Mouse (Mus musculus) thymus, adult 18-20 months (tissue): ENCODE results near the gene Rad51.
A peak's percentile ranks its signal among the peaks of the same experiment; 100 is the strongest.

ENCODE experiments used
- DNase-seq, 2 experiments: peaks; one replicate each; pipeline ENCODE4 v3.0.0; 2022; ENCODE audit warnings: mixed read lengths in 2 of 2

The Rad51 gene

GRCm38 (mm10) chr2:119165401-119165800 is 52.8 kb downstream of the Rad51 start:
- DNase-seq = no peak

GRCm38 (mm10) chr2:119166901-119167865 is 54.6 kb downstream of the Rad51 start, which contains the start of gene Gchfr:
Gene Gchfr, plus strand, starts transcription at chr2:119167773.
- DNase-seq = no peak

DNA sequence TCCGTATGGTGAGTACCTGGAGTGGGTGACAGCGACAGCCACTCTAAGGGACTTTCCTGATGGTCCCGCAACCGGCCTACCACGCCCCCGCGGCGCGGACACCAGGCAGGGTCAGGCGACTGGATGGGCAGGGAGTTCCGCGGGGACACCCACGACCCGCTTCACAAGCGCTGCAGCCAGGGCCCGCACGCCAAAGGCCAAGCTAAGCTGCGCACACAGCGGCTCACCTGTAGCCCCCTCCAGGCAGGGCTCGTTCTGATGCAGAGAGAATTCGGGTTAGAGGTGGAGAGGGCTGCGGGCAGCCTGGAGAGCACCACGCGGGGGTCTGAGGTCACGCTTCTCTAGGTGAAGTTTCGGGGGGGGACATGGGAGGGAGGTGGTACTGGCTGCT is 55.3 kb downstream of the Rad51 start:
- DNase-seq = no peak

DNA sequence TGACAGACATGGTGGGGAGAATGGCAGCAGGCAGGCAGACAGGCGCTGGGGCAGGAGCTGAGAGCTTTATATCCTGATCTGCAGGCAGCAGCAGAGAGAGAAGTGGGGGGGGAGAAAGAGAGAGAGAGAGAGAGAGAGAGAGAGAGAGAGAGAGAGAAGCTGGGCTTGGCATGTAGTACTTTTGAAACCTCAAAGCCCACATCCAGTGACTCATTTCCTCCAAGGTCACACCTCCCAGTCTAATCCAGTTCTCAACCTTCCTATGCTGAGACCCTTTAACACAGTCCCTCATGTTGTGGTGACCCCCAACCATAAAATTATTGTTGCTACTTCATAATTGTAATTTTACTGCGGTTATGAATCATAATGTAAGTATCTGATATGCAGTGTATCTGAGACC is 57.7 kb downstream of the Rad51 start:
- DNase-seq = no peak

DNA sequence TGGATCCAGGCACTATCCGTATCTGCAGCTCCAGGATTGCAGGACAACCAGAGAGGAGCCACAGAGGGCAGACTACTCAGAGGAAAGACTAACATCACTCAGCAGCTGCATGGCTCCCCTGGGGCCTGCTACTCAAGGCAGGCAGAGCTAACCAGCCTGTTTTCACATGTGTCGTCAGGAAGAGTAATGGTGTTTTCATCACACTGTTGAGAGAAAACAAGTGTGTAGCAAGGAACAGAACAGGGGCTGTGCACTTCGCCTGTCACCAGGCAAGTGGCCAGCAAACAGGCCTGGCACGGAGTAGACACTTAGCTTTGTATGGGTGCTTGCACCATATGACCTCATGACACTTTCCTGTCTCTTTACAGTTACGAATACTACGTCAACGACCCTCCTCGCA is 59.0 kb downstream of the Rad51 start:
- DNase-seq = no peak

DNA sequence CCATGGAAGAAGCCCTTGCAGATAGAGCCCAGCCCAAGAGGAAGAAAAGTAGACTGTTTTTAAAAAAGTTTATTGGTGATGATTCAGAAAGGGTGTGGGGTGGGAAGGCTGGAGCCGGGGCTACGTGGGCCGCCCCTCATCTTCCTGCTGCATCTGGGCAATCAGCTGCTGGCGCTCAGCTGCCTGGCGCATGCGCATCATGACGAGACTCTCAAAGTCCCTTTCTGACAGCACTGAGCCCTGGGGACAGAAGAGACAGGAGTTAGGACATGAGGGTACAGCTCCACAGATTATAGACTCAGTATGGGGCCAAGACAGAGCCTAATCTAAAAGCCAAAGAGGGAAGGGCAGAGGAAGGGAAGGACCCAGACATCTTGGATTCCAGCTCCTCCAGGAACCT is 59.9 kb downstream of the Rad51 start:
- no peak for DNase-seq

GRCm38 (mm10) chr2:119172862-119173576 is 60.4 kb downstream of the Rad51 start:
- no peak for DNase-seq

- no peak for DNase-seq
Observed at GRCm38 (mm10) chr2:119173991-119174651, 61.5 kb downstream of the Rad51 start, which contains the start of gene Gm14137. Gene Gm14137, plus strand, starts transcription at chr2:119174509.

DNA sequence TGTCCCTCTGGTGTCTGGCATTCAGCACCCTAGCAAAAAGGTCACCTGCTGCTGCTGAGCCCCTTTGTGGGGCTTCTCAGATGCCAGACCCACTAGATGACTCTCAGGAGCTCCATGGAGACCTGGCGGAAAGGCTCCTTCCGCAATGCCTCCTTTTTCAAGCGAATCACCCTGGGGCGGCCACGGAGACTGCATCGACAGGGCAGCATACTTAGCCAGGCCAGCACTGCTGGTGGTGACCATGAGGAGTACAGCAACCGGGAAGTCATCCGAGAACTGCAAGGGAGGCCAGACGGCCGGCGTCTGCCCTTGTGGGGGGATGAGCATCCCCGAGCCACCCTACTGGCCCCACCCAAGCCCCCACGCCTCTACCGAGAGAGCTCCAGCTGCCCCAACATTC is 62.3 kb downstream of the Rad51 start:
- DNase-seq = no peak

- DNase-seq = no peak
Observed at GRCm38 (mm10) chr2:119175614-119176013, 63.0 kb downstream of the Rad51 start.

- DNase-seq = no peak
Observed at GRCm38 (mm10) chr2:119176761-119177160, 64.2 kb downstream of the Rad51 start.

GRCm38 (mm10) chr2:119177384-119177939 is 64.9 kb downstream of the Rad51 start:
- no peak for DNase-seq

DNA sequence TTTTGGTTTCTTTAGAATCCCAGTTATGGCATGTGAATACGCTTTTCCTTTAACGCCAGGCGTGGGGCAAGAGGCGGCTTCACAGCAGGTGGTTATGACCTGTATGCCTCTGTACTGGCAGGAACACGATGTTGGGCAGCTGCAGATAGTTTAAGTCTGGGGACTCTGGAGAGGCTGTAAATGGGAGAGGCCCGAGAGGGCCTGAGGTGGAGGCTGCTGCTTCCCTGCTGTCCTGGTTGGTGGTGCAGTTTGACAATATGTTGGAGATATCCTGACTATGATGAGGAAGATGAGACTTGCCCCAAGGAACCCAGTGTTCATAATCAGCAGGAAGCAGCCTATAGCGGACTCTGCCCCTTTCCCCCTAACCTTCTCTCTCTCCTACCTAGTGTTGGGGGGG is 70.3 kb downstream of the Rad51 start:
- no peak for DNase-seq

GRCm38 (mm10) chr2:119189029-119189710 is 76.6 kb downstream of the Rad51 start:
- DNase-seq = peak; percentile 51 to 64

DNA sequence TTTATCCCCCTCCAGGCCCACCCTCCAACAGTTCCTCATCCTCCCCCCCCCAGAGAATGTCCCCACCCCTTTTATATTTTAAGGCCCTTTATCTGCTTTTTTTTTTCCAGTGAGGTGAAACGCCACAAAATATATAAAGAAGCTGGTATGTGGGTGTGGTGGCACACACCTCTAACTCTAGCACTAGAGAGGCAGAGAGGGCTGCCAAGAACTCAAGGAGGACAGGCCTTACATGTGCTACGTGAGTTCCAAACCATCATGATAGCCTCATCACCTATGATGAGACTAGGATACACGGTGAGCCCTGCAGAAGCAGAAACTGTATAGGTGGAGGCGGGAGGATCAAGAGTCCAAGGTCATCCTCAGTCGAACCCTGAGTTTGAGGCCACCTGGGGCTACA is 78.4 kb downstream of the Rad51 start:
- no peak for DNase-seq

GRCm38 (mm10) chr2:119194140-119194539 is 81.5 kb downstream of the Rad51 start:
- no peak for DNase-seq

GRCm38 (mm10) chr2:119196316-119197108 is 83.9 kb downstream of the Rad51 start:
- no peak for DNase-seq
